Mouse (Mus musculus): ENCODE results near the gene Akt2. TPM values are rescaled to one million over a fixed set of nuclear protein-coding genes. Genes with fewer than 3 reads are reported as not detected.

Akt2 gene
- polyA plus RNA-seq, 1 experiment from 2014 or later: 69.3 TPM

DNA sequence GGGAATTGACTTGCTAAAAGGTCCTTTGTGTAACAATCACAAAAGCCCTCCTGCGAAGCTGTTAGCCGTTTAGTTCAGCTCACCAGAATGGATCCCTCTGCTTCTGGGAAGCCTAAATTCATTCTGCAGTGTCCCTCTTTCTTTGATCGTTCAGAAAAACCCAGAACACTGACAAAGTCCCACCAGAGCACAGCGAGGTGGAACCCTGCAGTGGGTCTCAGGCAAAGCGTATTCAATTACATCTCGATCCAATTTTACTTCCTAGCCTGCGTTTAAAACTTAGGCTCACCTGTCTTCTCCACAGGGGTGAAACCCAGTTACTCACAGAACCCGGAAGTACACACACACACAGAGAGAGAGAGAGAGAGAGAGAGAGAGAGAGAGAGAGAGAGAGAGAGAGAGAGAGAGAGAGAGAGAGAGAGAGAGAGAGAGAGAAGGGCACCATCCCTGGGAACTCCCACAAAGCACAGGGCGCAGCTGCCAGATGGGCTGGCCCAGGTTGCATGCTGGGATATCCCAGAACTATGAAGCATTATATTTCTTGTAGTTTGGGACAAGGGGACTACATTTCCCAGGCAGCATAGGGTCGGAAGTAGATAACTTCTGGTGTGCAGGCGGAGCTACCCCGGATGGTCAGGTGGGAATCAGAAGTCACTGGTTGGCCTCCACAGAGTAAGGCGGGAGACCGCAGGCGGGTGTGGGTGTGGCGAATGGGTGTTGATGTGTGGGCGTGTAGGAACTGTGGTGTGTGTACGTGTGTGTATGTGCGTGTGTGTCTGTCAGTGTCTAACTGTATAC lies 97.7 kb downstream of the Akt2 start, which contains the start of gene Zfp607b:
Zfp607b (plus strand) TSS at position 526 of the 798 bp plus-strand sequence.
- Histone ChIP-seq H3K27ac (peak within 1 kb of the TSS; percentile 35), H3K36me3 (no peaks in the 10 kb centered on the region), H3K4me2 (peak within 1 kb of the TSS; percentile 65), H3K4me3 (peak within 1 kb of the TSS; percentile 45), H3K4me1 (replicated peaks) (peaks cover 17% of the 10 kb centered on the region), H3K27me3 (peaks cover 8% of the 10 kb centered on the region; the same call in 1 of the 2 replicates), H3K9ac (peak within 1 kb of the TSS; percentile 50), H3K9me3 (replicated peaks) (no peaks in the 10 kb centered on the region)
- WGBS: under 1% methylated on average over 19 of the region's 19 CpGs
- ATAC-seq (replicated peaks; ENCODE audit: insufficient number of reproducible peaks, insufficient read depth, low FRiP score, low read depth): peak; percentile 100

Other genes with a start within 250 kb of the Akt2 start
- 19.8 and 29.4 TPM in 2 replicates for gene Shkbp1, start 235.5 kb upstream of the Akt2 start, polyA plus RNA-seq (2015; fragmentation: Nextera tagmentation; extraction: Ambion mirVana)
- gene Gm20479, start 234.1 kb upstream of the Akt2 start, polyA plus RNA-seq (2015; fragmentation: Nextera tagmentation; extraction: Ambion mirVana): 0.34 TPM in 1 of 2 replicates, not detected in the other
- gene Sptbn4, start 143.9 kb upstream of the Akt2 start, polyA plus RNA-seq (2015; fragmentation: Nextera tagmentation; extraction: Ambion mirVana): 0.11 and 0.39 TPM in 2 replicates
- 51.4 and 67.5 TPM in 2 replicates for gene Blvrb, start 143.6 kb upstream of the Akt2 start, polyA plus RNA-seq (2015; fragmentation: Nextera tagmentation; extraction: Ambion mirVana)
- 19.0 and 21.9 TPM in 2 replicates for gene Sertad3, start 117.8 kb upstream of the Akt2 start, polyA plus RNA-seq (2015; fragmentation: Nextera tagmentation; extraction: Ambion mirVana)
- gene Sertad1, start 104.6 kb upstream of the Akt2 start, polyA plus RNA-seq (2015; fragmentation: Nextera tagmentation; extraction: Ambion mirVana): 34.9 and 37.2 TPM in 2 replicates
- 1.7 and 3.0 TPM in 2 replicates for gene Prx, start 92.2 kb upstream of the Akt2 start, polyA plus RNA-seq (2015; fragmentation: Nextera tagmentation; extraction: Ambion mirVana)
- 0.29 TPM in 2 replicates for gene Hipk4, start 68.3 kb upstream of the Akt2 start, polyA plus RNA-seq (2015; fragmentation: Nextera tagmentation; extraction: Ambion mirVana)
- gene Pld3, start 38.3 kb upstream of the Akt2 start, polyA plus RNA-seq (2015; fragmentation: Nextera tagmentation; extraction: Ambion mirVana): 49.3 and 73.2 TPM in 2 replicates
- gene 2310022A10Rik, start 38.3 kb upstream of the Akt2 start, polyA plus RNA-seq (2015; fragmentation: Nextera tagmentation; extraction: Ambion mirVana): 36.9 and 39.1 TPM in 2 replicates
- 0.58 TPM in 1 of 2 replicates, not detected in the other for gene Ttc9b, start 62.4 kb downstream of the Akt2 start, polyA plus RNA-seq (2015; fragmentation: Nextera tagmentation; extraction: Ambion mirVana)
- gene Map3k10, start 83.0 kb downstream of the Akt2 start, polyA plus RNA-seq (2015; fragmentation: Nextera tagmentation; extraction: Ambion mirVana): 3.7 and 4.5 TPM in 2 replicates
- gene Zfp607b, start 97.8 kb downstream of the Akt2 start, polyA plus RNA-seq (2015; fragmentation: Nextera tagmentation; extraction: Ambion mirVana): 2.0 and 2.9 TPM in 2 replicates
- gene Zfp60, start 139.8 kb downstream of the Akt2 start, polyA plus RNA-seq (2015; fragmentation: Nextera tagmentation; extraction: Ambion mirVana): 15.4 and 21.9 TPM in 2 replicates
- 0.99 and 1.1 TPM in 2 replicates for gene Zfp626, start 215.6 kb downstream of the Akt2 start, polyA plus RNA-seq (2015; fragmentation: Nextera tagmentation; extraction: Ambion mirVana)
- 4.6 and 5.4 TPM in 2 replicates for gene Zfp59, start 247.1 kb downstream of the Akt2 start, polyA plus RNA-seq (2015; fragmentation: Nextera tagmentation; extraction: Ambion mirVana)